Mouse (Mus musculus): ENCODE data around the gene Zfp961. TPM values are rescaled to one million over a fixed set of nuclear protein-coding genes. Genes with fewer than 3 reads are reported as not detected.

Zfp961 gene
- total and polyA plus RNA-seq, 2 experiments from 2014 or later = 12.5 to 18.1 TPM

DNA sequence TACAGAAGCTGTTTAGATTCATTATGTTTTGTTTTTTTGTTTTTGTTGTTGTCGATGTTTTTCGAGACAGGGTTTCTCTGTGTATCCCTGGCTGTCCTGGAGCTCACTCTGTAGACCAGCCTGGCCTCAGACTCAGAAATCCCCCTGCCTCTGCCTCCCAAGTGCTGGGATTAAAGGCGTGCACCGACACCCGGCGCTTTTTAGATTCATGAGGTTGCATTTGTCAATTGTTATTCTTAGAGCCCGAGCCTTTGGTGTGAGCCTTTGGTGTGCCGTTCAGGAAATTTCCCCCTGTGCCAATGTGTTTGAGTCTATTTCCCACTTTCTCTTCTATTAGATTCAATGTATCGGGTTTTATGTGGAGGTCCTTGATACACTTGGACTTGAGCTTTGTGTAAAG, 3.8 kb downstream of the Zfp961 start:
- no peak for ATAC-seq (ENCODE audit: low FRiP score)
- no peak for TF ChIP-seq CTCF (IDR thresholded peaks at IDR 0.05)

DNA sequence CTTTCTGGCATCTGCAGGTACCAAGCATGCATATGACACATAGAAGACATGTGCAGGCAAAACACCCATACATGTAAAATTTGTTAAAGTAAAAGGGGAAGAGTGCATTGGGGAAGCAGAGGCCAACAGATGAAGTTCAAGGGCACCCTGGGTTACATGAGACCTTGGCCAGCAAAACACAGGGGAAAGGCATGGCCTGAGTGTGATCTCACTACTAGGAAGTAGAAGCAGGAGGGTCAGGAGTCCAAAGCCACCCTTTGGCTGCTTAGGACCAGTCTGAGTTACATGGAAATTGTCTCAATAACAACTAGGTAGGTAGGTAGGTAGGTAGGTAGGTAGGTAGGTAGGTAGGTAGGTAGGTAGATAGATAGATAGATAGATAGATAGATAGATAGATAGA, 9.6 kb downstream of the Zfp961 start:
- Histone ChIP-seq H3K9me3 (ENCODE audit: low read length) (no peaks in the 10 kb centered on the region), H3K4me1 (ENCODE audit: insufficient read depth, low read length) (no peaks in the 10 kb centered on the region), H3K9ac (replicated peaks; ENCODE audit: low read length, poor library complexity, severe bottlenecking) (no peak overlapping the region), H3K27ac (ENCODE audit: low read depth, low read length) (no peak overlapping the region), H3K27me3 (ENCODE audit: insufficient read depth, low read length) (no peaks in the 10 kb centered on the region), H3K4me2 (ENCODE audit: low read depth, low read length, poor library complexity, severe bottlenecking) (no peak overlapping the region), H3K36me3 (ENCODE audit: insufficient read depth, low read length) (0 out of 2 replicates have a peak, but pooled peaks cover 4% of the 10 kb centered on the region), H3K4me3 (ENCODE audit: low read depth, low read length) (no peak overlapping the region)
- no peak for ATAC-seq (ENCODE audit: low FRiP score)
- no peak for DNase-seq (ENCODE audit: low spot score)
- TF ChIP-seq CTCF (IDR thresholded peaks at IDR 0.05) = no peak

More for the DNA sequence above, 3.8 kb downstream of the Zfp961 start:
- WGBS = 97% methylated on average over 9 of the region's 9 CpGs
- no peak for DNase-seq (ENCODE audit: low spot score)
- Histone ChIP-seq H3K4me3 (ENCODE audit: low read depth, low read length) (no peak overlapping the region), H3K27ac (ENCODE audit: low read depth, low read length) (no peak overlapping the region), H3K4me2 (ENCODE audit: low read depth, low read length, poor library complexity, severe bottlenecking) (no peak overlapping the region), H3K36me3 (ENCODE audit: insufficient read depth, low read length) (no peaks in the 10 kb centered on the region), H3K9ac (replicated peaks; ENCODE audit: low read length, poor library complexity, severe bottlenecking) (no peak overlapping the region), H3K27me3 (ENCODE audit: insufficient read depth, low read length) (no peaks in the 10 kb centered on the region), H3K9me3 (ENCODE audit: low read length) (peaks cover 5% of the 10 kb centered on the region; the same call in 1 of the 2 replicates), H3K4me1 (ENCODE audit: insufficient read depth, low read length) (peaks cover 4% of the 10 kb centered on the region; the same call in 1 of the 2 replicates)

DNA sequence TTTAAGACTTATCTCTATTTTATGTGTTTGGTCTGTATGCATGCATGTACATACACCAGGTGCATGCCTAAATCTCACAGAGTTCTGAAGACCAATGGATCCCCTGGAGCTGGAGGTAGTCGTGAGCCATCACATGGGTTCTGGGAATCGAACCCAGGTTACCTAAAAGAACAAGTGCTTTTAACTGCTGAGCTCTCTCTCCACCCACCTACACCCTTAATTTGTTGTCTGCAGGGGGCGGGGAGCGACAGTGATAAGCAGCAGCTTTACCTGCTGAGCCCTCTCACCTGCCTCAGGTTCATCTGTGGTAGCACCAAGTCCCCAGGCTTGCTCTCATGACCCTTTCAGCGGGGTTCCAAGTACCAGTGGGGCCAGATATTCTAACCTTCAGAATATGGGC, 11.0 kb downstream of the Zfp961 start:
- ATAC-seq (ENCODE audit: low FRiP score) (no peak), DNase-seq (ENCODE audit: low spot score) (no peak)
- Histone ChIP-seq H3K27ac (ENCODE audit: low read depth, low read length) (no peak overlapping the region), H3K27me3 (ENCODE audit: insufficient read depth, low read length) (no peaks in the 10 kb centered on the region), H3K9me3 (ENCODE audit: low read length) (no peaks in the 10 kb centered on the region), H3K4me2 (ENCODE audit: low read depth, low read length, poor library complexity, severe bottlenecking) (no peak overlapping the region), H3K4me3 (ENCODE audit: low read depth, low read length) (no peak overlapping the region), H3K4me1 (ENCODE audit: insufficient read depth, low read length) (no peaks in the 10 kb centered on the region), H3K36me3 (ENCODE audit: insufficient read depth, low read length) (peaks cover 11% of the 10 kb centered on the region), H3K9ac (replicated peaks; ENCODE audit: low read length, poor library complexity, severe bottlenecking) (no peak overlapping the region)
- no peak for TF ChIP-seq CTCF (IDR thresholded peaks at IDR 0.05)
- 96% methylated on average over 5 of the region's 5 CpGs for WGBS

DNA sequence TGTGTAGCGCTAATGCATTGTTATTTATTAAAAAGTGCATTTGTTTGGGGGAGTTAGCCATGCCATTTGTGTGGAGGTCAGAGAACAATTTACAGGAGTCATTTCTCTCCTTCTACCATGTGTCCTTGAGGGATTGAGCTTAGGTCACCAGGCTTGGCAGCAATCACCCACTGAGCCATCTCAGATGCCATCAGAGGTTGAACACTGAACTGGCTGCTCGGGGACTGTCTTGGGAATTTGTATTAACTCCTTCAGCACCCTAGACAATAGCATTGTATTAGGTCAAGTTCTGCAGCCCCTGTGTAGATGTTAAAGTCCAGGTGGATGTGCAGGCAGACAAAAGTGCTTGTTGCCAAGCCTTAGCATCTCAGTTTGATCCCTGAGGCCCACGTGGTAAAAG, 13.2 kb downstream of the Zfp961 start:
- no peak for DNase-seq (ENCODE audit: low spot score)
- Histone ChIP-seq H3K9me3 (ENCODE audit: low read length) (no peaks in the 10 kb centered on the region), H3K27me3 (ENCODE audit: insufficient read depth, low read length) (no peaks in the 10 kb centered on the region), H3K9ac (replicated peaks; ENCODE audit: low read length, poor library complexity, severe bottlenecking) (no peak overlapping the region), H3K4me2 (ENCODE audit: low read depth, low read length, poor library complexity, severe bottlenecking) (no peak overlapping the region), H3K4me3 (ENCODE audit: low read depth, low read length) (no peak overlapping the region), H3K4me1 (ENCODE audit: insufficient read depth, low read length) (no peaks in the 10 kb centered on the region), H3K27ac (ENCODE audit: low read depth, low read length) (no peak overlapping the region), H3K36me3 (ENCODE audit: insufficient read depth, low read length) (peaks cover 29% of the 10 kb centered on the region)
- WGBS = 95% methylated on average over 3 of the region's 3 CpGs
- no peak for ATAC-seq (ENCODE audit: low FRiP score)
- TF ChIP-seq CTCF (IDR thresholded peaks at IDR 0.05) = no peak

DNA sequence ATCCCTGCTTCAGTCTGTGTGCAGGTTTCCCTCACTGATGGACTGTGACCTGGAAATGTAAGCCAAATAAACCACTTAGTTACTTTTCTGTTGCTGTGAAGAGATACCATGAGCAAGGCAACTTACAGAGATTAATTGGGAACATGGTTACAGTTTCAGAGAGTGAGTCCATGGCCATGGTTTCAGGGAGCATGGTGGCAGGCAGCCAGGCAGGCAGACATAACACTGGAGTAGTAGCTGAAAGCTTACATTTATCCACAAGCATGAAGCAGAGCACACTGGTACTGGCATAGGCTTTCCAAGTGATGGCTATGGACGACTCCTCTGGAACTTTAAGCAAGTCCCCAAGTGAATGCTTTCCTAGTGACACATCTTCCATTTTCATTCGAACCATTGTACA, 14.3 kb downstream of the Zfp961 start:
- Histone ChIP-seq H3K4me1 (ENCODE audit: insufficient read depth, low read length) (no peaks in the 10 kb centered on the region), H3K27ac (ENCODE audit: low read depth, low read length) (no peak overlapping the region), H3K27me3 (ENCODE audit: insufficient read depth, low read length) (no peaks in the 10 kb centered on the region), H3K9ac (replicated peaks; ENCODE audit: low read length, poor library complexity, severe bottlenecking) (no peak overlapping the region), H3K9me3 (ENCODE audit: low read length) (no peaks in the 10 kb centered on the region), H3K4me3 (ENCODE audit: low read depth, low read length) (no peak overlapping the region), H3K4me2 (ENCODE audit: low read depth, low read length, poor library complexity, severe bottlenecking) (no peak overlapping the region), H3K36me3 (ENCODE audit: insufficient read depth, low read length) (peaks cover 29% of the 10 kb centered on the region)
- no peak for DNase-seq (ENCODE audit: low spot score)
- 96% methylated on average over 2 of the region's 2 CpGs for WGBS
- no peak for TF ChIP-seq CTCF (IDR thresholded peaks at IDR 0.05)
- no peak for ATAC-seq (ENCODE audit: low FRiP score)

DNA sequence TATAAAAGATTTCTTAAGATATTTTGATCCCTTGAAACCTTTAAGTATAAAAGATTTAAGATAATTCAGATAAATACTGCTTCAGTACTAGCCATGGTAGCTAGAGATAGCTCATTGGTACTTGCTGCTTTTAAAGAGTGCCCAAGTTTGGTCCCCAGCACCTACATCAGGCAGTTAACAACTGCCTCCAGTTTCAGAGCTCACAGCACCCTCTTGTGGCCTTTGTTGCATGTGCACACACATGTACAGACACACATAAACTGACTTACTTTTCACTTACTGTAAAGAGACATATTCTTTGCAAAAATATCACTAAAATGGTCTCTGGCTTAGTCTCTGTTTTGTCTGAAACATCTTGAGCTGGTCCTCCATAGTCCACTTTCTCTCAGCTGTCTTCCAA, 15.6 kb downstream of the Zfp961 start:
- Histone ChIP-seq H3K4me1 (ENCODE audit: insufficient read depth, low read length) (no peaks in the 10 kb centered on the region), H3K4me2 (ENCODE audit: low read depth, low read length, poor library complexity, severe bottlenecking) (no peak overlapping the region), H3K27ac (ENCODE audit: low read depth, low read length) (no peak overlapping the region), H3K9ac (replicated peaks; ENCODE audit: low read length, poor library complexity, severe bottlenecking) (no peak overlapping the region), H3K27me3 (ENCODE audit: insufficient read depth, low read length) (no peaks in the 10 kb centered on the region), H3K9me3 (ENCODE audit: low read length) (no peaks in the 10 kb centered on the region), H3K4me3 (ENCODE audit: low read depth, low read length) (no peak overlapping the region), H3K36me3 (ENCODE audit: insufficient read depth, low read length) (peaks cover 29% of the 10 kb centered on the region)
- DNase-seq (ENCODE audit: low spot score) = no peak
- peak; percentile 15; the same call in 1 of the 2 replicates for TF ChIP-seq CTCF (IDR thresholded peaks at IDR 0.05)
- no peak for ATAC-seq (ENCODE audit: low FRiP score)
